Mouse (Mus musculus) ES-CJ7 (cell line): ENCODE measurements at regions not wholly inside any gene's neighbourhood (a gene's known extent, or its start where the extent isn't known, plus 50 kb on each side); places are given as distances from the start of the nearest gene placed in this dataset.

Experiments
- DNase-seq: peaks from one replicate; pipeline ENCODE4 v3.0.0; 2011; ENCODE audit warnings: low read depth, low spot score

- DNase-seq = no peak
Measured at GRCm38 (mm10) chr8:92212786-92213535, 144.5 kb upstream of the Irx5 start.

- peak; percentile 28 for DNase-seq
Measured at GRCm38 (mm10) chr8:92209081-92209480, 148.3 kb upstream of the Irx5 start.

GRCm38 (mm10) chr8:92195635-92196034, 161.8 kb upstream of the Irx5 start:
- DNase-seq = no peak

- no peak for DNase-seq
Measured at GRCm38 (mm10) chr8:92194065-92194464, 163.4 kb upstream of the Irx5 start.

GRCm38 (mm10) chr8:92190261-92191025, 167.0 kb upstream of the Irx5 start:
- DNase-seq = no peak

- no peak for DNase-seq
Measured at GRCm38 (mm10) chr8:92183331-92183730, 174.1 kb upstream of the Irx5 start.

- no peak for DNase-seq
Measured at GRCm38 (mm10) chr8:92180651-92181050, 176.8 kb upstream of the Irx5 start.

GRCm38 (mm10) chr8:92179327-92179726, 178.1 kb upstream of the Irx5 start:
- DNase-seq = no peak

GRCm38 (mm10) chr8:92176101-92176500, 181.3 kb upstream of the Irx5 start:
- no peak for DNase-seq

- DNase-seq = no peak
Measured at GRCm38 (mm10) chr8:92174106-92174505, 183.3 kb upstream of the Irx5 start.

- no peak for DNase-seq
Measured at GRCm38 (mm10) chr8:92171578-92171977, 185.8 kb upstream of the Irx5 start.

GRCm38 (mm10) chr8:92167340-92167783, 190.1 kb upstream of the Irx5 start:
- no peak for DNase-seq

- DNase-seq = no peak
Measured at GRCm38 (mm10) chr8:92165306-92165705, 192.1 kb upstream of the Irx5 start.

- no peak for DNase-seq
Measured at GRCm38 (mm10) chr8:92164496-92164895, 192.9 kb upstream of the Irx5 start.

- DNase-seq = no peak
Measured at GRCm38 (mm10) chr8:92161002-92161401, 196.4 kb upstream of the Irx5 start.

GRCm38 (mm10) chr8:92158219-92158618, 199.2 kb upstream of the Irx5 start:
- no peak for DNase-seq

- no peak for DNase-seq
Measured at GRCm38 (mm10) chr8:92152478-92152877, 204.9 kb upstream of the Irx5 start.

GRCm38 (mm10) chr8:92147672-92148071, 209.8 kb upstream of the Irx5 start:
- no peak for DNase-seq

GRCm38 (mm10) chr8:92137091-92137882, 220.1 kb upstream of the Irx5 start:
- DNase-seq = no peak

- no peak for DNase-seq
Measured at GRCm38 (mm10) chr8:92136413-92136812, 221.0 kb upstream of the Irx5 start.

GRCm38 (mm10) chr8:92134434-92134833, 223.0 kb upstream of the Irx5 start:
- peak; percentile 70 for DNase-seq
